Mouse (Mus musculus): ENCODE data around the gene Cacybp.

The Cacybp gene

GRCm38 (mm10) chr1:160212703-160213669, at the start of gene Cacybp:
Gene Cacybp (minus strand): TSS chr1:160212875.
- peak; percentile 54; the same call in 1 of the 2 replicates for TF ChIP-seq GATA4 (IDR thresholded peaks at IDR 0.05; ENCODE audit: insufficient replicate concordance, low read length)

- no peak for TF ChIP-seq GATA4 (IDR thresholded peaks at IDR 0.05; ENCODE audit: insufficient replicate concordance, low read length)
These were observed 49.7 kb upstream of the Cacybp start for GRCm38 (mm10) chr1:160262415-160262814.

- no peak for TF ChIP-seq GATA4 (IDR thresholded peaks at IDR 0.05; ENCODE audit: insufficient replicate concordance, low read length)
These were observed 49.2 kb upstream of the Cacybp start for GRCm38 (mm10) chr1:160261849-160262248.

GRCm38 (mm10) chr1:160260605-160261004, 47.9 kb upstream of the Cacybp start:
- no peak for TF ChIP-seq GATA4 (IDR thresholded peaks at IDR 0.05; ENCODE audit: insufficient replicate concordance, low read length)

GRCm38 (mm10) chr1:160259884-160260283, 47.2 kb upstream of the Cacybp start:
- no peak for TF ChIP-seq GATA4 (IDR thresholded peaks at IDR 0.05; ENCODE audit: insufficient replicate concordance, low read length)

- TF ChIP-seq GATA4 (IDR thresholded peaks at IDR 0.05; ENCODE audit: insufficient replicate concordance, low read length), result no peak
These were observed 40.4 kb upstream of the Cacybp start for GRCm38 (mm10) chr1:160253108-160253507.

- TF ChIP-seq GATA4 (IDR thresholded peaks at IDR 0.05; ENCODE audit: insufficient replicate concordance, low read length), result no peak
These were observed 38.8 kb upstream of the Cacybp start for GRCm38 (mm10) chr1:160251388-160252007.

- TF ChIP-seq GATA4 (IDR thresholded peaks at IDR 0.05; ENCODE audit: insufficient replicate concordance, low read length), result no peak
These were observed 38.1 kb upstream of the Cacybp start for GRCm38 (mm10) chr1:160250782-160251181.

GRCm38 (mm10) chr1:160249786-160250185, 37.1 kb upstream of the Cacybp start:
- no peak for TF ChIP-seq GATA4 (IDR thresholded peaks at IDR 0.05; ENCODE audit: insufficient replicate concordance, low read length)

- TF ChIP-seq GATA4 (IDR thresholded peaks at IDR 0.05; ENCODE audit: insufficient replicate concordance, low read length), result no peak
These were observed 34.8 kb upstream of the Cacybp start for GRCm38 (mm10) chr1:160247473-160247872.

GRCm38 (mm10) chr1:160246844-160247243, 34.2 kb upstream of the Cacybp start:
- TF ChIP-seq GATA4 (IDR thresholded peaks at IDR 0.05; ENCODE audit: insufficient replicate concordance, low read length), result no peak

GRCm38 (mm10) chr1:160245954-160246353, 33.3 kb upstream of the Cacybp start:
- no peak for TF ChIP-seq GATA4 (IDR thresholded peaks at IDR 0.05; ENCODE audit: insufficient replicate concordance, low read length)

GRCm38 (mm10) chr1:160244689-160245088, 32.0 kb upstream of the Cacybp start:
- TF ChIP-seq GATA4 (IDR thresholded peaks at IDR 0.05; ENCODE audit: insufficient replicate concordance, low read length), result no peak

GRCm38 (mm10) chr1:160240091-160240490, 27.4 kb upstream of the Cacybp start:
- TF ChIP-seq GATA4 (IDR thresholded peaks at IDR 0.05; ENCODE audit: insufficient replicate concordance, low read length), result no peak

- no peak for TF ChIP-seq GATA4 (IDR thresholded peaks at IDR 0.05; ENCODE audit: insufficient replicate concordance, low read length)
These were observed 26.3 kb upstream of the Cacybp start for GRCm38 (mm10) chr1:160238852-160239443.

GRCm38 (mm10) chr1:160237981-160238380, 25.3 kb upstream of the Cacybp start:
- no peak for TF ChIP-seq GATA4 (IDR thresholded peaks at IDR 0.05; ENCODE audit: insufficient replicate concordance, low read length)

Measured in liver, adult (tissue).